Mouse (Mus musculus) olfactory bulb, adult 2 months (tissue): ENCODE results near the gene Fam69b.

Source experiments
- CTCF ChIP-seq: fragments of 200-500 bp; IDR thresholded peaks from 2 replicates; pipeline ENCODE4 v1.5.1; 2012; ENCODE audit warnings: low read depth, mild to moderate bottlenecking, low read length, moderate library complexity; ENCODE audit not compliant: insufficient read depth
- POLR2A ChIP-seq: fragments of 200-500 bp; IDR thresholded peaks from 2 replicates; pipeline ENCODE4 v1.6.1; 2012; ENCODE audit warnings: mild to moderate bottlenecking, low read depth, low read length, moderate library complexity; ENCODE audit not compliant: insufficient read depth

GRCm38 (mm10) chr2:26632541-26633395 is 4.5 kb downstream of the Fam69b start:
- TF ChIP-seq CTCF, result no peak
- no peak for TF ChIP-seq POLR2A
